Mouse (Mus musculus) megakaryocyte, embryonic 14.5 days (primary cell): ENCODE measurements around the gene Zbtb20.

Experiments
- FLI1 ChIP-seq: IDR thresholded peaks from 2 replicates; pipeline ENCODE4 v1.6.1; 2012; ENCODE audit warnings: low read length, inconsistent platforms, mixed read lengths
- GATA1 ChIP-seq: IDR thresholded peaks from 3 replicates; pipeline ENCODE4 v1.6.1; 2012; ENCODE audit warnings: mixed read lengths, low read length, inconsistent platforms, borderline replicate concordance

DNA sequence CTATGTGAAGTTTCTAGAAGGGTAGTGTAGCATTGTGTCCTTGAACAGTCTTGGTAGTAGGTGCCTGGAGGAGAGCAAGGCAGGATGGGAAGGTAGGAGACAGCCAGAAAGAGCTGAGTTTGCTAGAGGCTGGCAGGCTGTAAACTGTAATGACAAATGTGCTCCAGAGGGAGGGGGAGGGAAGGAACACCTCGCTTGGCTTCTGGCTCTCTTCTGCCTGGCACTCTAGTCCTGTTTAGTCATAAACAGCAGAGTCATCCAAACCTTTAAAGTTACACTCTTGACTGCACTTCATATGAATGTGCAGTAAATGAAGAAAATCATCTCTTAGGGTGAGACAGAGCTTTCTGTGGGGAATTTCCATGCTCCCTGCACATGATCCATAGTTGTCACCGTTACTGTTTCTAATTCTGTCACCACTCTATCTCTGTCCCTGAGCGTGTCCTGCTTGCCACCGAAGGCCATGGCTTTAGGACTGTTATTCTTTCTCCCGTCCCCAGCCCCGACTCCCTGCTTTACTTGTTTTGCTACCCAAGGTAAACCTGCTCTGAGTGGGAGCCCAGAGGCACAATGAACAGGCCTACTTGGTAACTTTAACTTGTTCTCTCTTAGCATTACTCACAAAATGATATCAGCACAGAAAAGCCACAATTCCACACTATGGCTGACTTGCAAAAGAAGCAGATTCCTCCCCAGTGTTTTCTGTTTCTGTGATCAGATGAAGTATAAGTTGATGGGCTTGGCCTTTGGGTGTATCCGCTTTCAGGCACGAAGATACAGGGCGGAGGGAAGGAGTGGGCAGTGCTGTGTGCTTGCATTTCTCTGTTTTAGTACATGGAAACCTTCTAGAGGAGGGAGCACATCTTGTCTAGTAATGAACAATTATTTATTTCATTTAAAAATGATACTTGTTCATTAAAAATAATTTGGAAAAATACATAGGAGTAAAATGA is 427.8 kb downstream of the Zbtb20 start:
- TF ChIP-seq GATA1 (no peak), FLI1 (no peak)
